Mouse (Mus musculus) retina, adult 2 months (tissue): Measurements from ENCODE around the gene Slc6a4.
"Not testable (repeated sequence)": the region's sequence is repeated elsewhere in the genome, so short reads cannot be mapped to it uniquely, and the experiment has no call there.

Source experiments
- DNase-seq: peaks from one replicate; pipeline ENCODE4 v3.0.0-alpha.2; 2012; ENCODE audit warnings: low read depth, low spot score

Gene Slc6a4

GRCm38 (mm10) chr11:77018046-77018445 is 19.6 kb downstream of the Slc6a4 start:
- DNase-seq, result no peak

GRCm38 (mm10) chr11:77019539-77019938 is 21.1 kb downstream of the Slc6a4 start:
- DNase-seq, result no peak

GRCm38 (mm10) chr11:77021749-77022396 is 23.5 kb downstream of the Slc6a4 start:
- DNase-seq, result no peak

- DNase-seq, result no peak
Measured at GRCm38 (mm10) chr11:77026559-77026958, 28.2 kb downstream of the Slc6a4 start.

GRCm38 (mm10) chr11:77028157-77028556 is 29.8 kb downstream of the Slc6a4 start:
- no peak for DNase-seq

- DNase-seq, result no peak
Measured at GRCm38 (mm10) chr11:77031151-77031934, 32.9 kb downstream of the Slc6a4 start.

GRCm38 (mm10) chr11:77041891-77042290 is 43.5 kb downstream of the Slc6a4 start:
- DNase-seq, result no peak

- DNase-seq, result no peak
Measured at GRCm38 (mm10) chr11:77042816-77043215, 44.4 kb downstream of the Slc6a4 start.

- no peak for DNase-seq
Measured at GRCm38 (mm10) chr11:77061951-77062350, 63.5 kb downstream of the Slc6a4 start.

- no peak for DNase-seq
Measured at GRCm38 (mm10) chr11:77063406-77063805, 65.0 kb downstream of the Slc6a4 start.

- DNase-seq, result no peak
Measured at GRCm38 (mm10) chr11:77068825-77069224, 70.4 kb downstream of the Slc6a4 start.

- no peak for DNase-seq
Measured at GRCm38 (mm10) chr11:77070721-77071120, 72.3 kb downstream of the Slc6a4 start.

GRCm38 (mm10) chr11:77077331-77077730 is 78.9 kb downstream of the Slc6a4 start:
- not testable (repeated sequence) for DNase-seq

- no peak for DNase-seq
Measured at GRCm38 (mm10) chr11:77077792-77078191, 79.4 kb downstream of the Slc6a4 start.

GRCm38 (mm10) chr11:77078273-77079134 is 80.1 kb downstream of the Slc6a4 start, which contains the start of gene Nsrp1:
Nsrp1 (minus strand) TSS chr11:77078435.
- DNase-seq, result peak; percentile 87

- no peak for DNase-seq
Measured at GRCm38 (mm10) chr11:77079361-77079760, 81.0 kb downstream of the Slc6a4 start.
